Mouse (Mus musculus) ovary, postnatal 36 days (tissue): ENCODE results near the gene Hddc2.
A peak's percentile ranks its signal among the peaks of the same experiment; 100 is the strongest.

Source experiments
- DNase-seq: peaks from one replicate; pipeline ENCODE4 v3.0.0; 2022; ENCODE audit warnings: low spot score, mixed read lengths

Hddc2 gene

DNA sequence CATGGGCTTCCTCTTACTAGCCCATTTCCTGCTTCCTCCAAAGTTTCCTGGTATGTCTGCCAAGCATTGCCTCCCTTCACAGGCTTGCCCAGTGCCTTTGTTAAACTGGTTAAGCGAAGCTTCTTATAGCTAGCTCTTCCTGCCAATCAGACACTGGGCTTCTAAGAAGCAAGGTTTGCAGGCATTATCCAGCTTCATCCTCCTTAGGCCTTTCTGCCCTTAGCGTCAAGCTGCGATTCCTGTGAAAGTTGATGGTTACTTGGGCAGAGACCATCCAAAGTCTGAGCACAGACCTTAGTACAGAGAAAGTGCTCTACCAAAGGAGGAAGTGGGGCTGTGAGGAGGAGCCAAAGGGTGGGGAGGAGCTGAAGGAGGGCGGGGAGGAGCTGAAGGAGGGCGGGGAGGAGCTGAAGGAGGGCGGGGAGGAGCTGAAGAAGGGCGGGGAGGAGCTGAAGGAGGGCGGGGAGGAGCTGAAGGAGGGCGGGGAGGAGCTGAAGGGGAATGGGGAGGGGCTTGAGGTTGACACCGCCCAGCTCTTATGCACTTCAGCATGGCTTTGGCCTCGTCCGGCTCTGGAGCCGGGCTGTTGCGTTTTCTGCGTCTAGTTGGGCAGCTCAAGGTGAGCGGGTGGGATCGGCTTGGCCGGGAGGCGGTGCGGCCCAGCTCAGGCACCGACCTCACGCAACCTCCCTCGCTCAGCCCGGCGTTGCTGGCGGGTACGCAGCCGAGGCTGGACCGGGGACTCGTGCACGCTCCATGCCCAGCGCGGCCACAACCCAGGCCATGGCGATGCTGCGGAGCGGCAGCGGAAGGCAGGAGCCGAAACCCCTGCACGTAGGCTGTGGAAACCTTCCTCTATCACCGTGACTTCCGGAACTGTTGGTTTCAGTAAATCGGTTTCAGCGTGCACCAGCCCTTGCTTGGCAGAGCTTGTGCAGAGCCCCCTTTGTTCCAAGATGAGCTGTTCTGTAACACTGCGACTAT is at the start of gene Hddc2:
Gene Hddc2 (plus strand): TSS at position 519 of the 984 bp plus-strand sequence.
- peak; percentile 80 for DNase-seq

DNA sequence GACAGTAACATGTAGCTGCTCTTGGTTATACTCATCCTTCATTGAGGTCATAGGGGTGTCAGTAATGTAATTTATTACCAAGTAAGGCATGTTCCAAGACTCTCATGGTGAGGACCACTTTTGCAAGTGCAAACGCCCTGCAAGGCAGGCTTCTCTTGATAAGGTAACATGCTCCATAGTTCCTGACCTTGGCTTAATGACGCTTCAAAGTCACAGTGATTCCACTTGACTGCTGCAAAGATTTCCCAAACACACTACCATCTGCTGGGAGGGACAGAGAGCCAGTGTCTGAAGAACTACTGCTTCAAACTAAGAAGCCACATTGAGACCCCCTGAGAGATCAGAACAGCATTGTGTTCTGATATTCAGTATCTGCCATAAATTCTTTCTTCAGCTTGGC is 40.4 kb upstream of the Hddc2 start:
- no peak for DNase-seq

DNA sequence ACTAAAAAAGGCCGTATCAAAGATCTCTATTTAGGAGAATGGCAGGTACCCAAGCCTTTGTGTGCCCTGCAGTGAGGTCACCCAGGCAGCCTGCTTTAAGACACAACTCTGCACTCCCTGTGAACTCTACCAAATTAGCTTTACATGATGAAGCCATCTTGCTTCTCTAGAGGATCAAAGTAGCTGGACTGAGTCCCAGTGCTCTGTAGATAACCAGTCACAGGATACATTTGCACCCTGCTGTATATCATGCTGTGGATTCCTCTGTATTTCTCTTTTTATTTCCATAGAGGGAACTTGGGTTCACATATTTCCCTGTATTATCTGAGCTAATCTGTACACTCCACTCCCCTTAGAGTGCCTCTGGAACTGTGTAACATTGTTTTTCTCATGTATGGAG is 40.0 kb upstream of the Hddc2 start:
- no peak for DNase-seq

DNA sequence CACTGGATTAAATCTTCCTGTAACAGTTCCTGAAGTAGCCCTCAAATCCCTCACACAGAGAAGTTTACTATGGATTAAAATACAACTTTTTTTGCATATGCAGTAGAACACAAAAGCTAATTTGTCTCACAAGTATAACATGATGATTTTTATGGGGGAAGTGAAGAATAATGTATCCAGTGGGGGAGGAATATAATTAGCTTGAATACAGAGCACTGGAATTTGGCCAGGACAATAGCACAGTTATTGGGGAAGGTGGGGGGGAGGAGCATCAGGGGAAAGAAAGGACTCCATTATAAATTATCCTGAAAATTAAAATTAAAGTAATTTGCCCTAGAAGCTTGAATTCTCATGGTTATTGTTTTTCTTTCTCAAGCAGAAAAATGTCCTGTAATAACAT is 25.4 kb upstream of the Hddc2 start:
- DNase-seq = no peak

DNA sequence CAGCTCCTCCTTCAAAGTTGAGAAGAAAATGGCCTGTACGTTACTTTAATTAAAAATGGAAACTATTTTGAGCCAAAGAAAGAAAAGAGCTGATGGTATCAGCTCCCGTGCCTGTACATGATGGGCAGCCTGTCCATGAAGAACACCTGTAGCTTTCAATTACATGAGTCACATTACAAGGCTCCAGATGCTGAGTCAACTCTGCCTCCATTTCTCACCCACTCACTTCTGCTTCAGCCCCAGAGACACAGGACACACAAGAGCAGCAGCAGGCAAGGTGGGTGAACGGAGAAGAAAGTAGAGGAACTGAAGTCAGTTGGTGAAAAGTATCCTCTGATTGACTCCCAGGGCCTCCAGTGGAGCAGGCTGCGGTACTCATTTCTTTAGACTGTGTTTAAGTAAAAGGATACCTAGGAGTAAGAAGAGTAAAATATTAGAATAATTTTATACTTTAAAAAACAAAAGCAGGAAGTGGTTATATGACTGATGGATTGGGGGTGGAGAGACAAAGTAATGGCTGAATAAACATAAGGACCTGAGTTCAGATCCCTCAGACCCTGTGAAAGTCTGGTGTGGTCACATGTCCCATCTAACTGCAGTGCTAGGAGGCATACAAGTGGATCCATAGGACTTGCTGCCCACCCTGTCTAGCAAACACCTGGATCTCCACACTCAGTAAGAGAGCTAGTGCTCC is 24.3 kb upstream of the Hddc2 start:
- no peak for DNase-seq

DNA sequence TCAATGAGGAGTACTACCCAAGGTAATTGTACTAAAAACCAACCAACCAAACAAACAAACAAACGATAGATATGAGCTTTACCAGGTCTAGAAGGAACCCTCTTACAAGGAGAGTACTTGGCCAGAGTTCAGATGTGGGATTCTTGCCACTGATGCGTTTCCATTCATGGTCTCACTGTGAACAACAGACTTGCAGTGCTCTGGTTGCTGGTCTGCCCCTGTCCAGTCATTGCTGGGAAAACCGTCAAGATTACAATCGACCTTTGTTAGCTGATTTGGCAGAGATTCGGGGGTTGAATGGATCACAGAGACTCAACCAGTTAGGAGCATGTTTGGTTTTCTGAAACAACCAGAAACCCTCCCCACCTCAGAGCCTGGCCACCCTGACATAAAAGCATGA is 17.5 kb upstream of the Hddc2 start:
- DNase-seq = no peak

DNA sequence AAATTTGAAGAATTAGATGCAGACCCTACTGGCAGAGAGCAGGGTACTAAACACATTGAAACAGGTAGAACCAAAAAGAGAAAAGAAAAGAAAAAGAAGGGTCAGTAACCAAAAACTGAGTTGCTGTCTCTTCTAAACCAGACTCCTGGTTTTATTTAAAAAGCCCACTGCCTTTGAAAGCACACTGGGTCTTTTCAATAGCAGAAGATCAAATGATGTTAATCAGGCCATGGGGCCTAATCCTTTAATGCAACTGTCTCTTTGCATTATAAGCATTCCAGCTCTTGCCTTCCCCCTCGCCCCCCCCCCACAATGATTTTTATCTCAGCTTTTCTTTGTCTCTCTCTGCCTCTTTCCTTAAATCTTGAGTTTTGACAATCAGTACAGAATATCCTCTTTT is 16.7 kb upstream of the Hddc2 start:
- no peak for DNase-seq

DNA sequence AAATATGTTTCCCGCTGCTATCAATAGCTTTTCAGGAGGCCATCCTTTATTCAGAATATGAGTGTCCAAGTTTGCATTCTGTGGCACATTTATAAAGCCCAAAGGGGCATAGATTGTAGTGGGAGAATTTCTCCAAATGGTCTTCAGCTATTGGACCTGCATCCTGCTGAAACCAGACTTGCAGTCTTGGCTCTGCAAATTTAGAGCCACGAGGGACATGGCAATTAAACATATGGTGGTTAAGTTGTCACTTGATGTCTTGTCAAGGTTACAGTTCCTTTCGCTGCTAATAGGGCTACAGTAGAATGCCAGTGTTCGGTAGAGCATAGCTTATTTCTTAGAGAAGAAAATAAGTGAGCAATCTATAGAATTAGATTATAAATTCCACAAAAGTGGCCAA is 16.1 kb upstream of the Hddc2 start:
- no peak for DNase-seq

DNA sequence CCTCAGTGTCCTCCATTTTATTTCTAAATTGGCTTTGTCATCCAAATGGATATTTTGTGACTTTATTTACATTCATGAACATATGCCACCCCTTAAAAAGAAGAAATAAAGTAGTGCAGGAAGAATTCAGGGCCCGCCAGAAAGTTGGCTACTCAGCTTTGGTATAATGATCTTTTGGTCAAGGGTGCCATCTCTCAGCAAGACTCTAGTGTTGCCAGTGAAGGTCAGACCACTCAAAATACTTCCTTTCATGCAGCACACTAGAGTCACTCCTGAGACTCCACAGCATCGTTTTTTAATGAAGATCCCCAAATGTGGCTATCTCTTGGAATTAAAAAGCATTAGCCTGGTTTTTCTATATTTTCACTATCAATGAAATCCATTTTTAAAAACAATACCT is 14.9 kb upstream of the Hddc2 start:
- DNase-seq = no peak

DNA sequence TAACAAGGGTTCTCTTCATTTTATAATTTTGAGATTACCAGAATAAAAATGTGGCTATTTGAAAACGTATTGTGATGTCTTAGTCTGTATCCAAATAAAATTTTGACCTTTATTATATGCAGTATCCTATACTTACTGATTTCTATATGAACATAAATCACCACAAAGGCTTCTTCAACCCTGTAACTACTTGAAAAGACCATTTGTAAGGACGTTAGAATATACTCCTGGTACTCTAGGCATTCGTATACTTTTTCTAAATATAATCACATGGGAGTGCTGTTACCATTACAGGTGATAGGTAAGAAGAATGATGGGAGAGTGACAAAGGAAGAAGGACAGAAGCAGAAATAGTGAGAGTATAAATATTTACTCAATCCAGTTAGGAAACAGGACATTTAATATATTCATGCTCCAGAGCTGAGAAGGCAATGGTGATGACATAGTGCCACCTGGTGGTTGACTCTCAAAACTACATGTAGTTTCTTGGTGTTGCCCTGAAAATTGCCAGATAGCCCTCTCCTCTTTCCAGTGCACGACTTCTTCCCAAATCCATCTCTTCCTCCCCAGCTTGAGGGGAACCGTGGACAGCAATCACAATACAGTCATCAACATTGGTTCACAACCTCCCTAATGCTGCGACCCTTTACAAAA is 14.1 kb upstream of the Hddc2 start:
- peak; percentile 16 for DNase-seq

DNA sequence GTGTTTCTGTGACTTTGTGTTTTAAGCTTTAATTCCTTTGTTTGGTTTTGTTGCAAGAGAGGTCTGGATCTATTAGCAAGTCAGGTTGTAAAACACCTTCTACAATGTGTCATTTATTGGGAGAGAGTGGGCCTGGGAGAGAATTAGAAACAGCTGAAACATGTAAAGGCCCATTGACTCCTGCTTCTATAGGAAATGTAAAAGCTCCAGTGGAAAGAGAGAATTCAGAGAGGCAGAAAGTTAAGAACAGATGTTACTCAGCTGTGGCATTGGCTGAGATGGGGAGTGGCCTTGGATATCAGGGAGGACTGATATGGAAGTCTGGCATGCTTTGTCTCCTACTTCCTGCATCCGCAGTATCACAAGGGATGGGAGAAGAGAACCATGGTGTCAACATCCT is 12.9 kb upstream of the Hddc2 start:
- DNase-seq = no peak

DNA sequence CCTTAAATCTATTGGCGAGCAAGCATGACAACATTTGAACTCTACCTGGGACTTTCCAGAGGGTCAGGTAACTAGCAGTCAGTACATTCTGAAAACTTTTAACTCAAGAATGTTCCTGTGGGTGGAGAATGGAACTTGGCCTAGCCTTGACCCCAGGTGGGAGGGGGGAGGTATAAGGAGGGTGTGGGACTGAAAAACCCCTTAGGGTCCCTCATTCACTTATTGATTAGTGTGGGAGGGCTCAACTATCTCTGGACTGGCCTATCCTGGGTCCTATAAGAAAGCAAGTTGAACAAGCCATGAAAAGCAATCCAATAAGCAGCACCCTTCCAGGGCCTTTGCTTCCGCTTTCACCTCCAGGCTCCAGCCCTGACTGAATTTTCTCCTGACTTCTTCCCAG is 9.7 kb upstream of the Hddc2 start:
- DNase-seq = no peak

DNA sequence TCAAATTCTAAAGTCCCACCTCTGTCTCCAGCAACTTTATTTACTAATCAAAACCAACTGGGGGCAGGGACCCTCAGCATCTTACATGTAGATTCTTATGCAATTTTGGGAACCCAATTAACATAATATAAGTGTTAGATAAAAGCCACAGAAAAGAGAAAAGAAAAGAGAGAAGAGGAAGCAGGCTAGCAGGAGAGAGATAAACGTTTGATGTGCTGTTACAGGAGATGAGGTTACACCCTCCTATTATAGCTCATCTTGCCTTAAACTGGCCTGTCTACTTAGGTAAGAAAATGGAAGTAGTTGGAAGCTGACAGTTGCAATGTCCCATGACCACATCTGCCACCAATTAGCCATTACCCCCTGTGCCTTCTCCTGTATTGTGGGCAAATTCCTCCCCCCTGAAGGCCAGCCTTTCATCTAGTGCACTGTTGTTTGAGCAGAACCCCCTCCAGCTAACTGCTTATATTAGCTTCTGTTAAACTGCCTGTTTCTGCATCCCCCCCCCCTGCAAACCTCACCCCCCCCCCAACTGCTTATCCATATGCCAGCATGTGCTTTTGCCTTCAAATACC is 6.1 kb upstream of the Hddc2 start:
- no peak for DNase-seq

DNA sequence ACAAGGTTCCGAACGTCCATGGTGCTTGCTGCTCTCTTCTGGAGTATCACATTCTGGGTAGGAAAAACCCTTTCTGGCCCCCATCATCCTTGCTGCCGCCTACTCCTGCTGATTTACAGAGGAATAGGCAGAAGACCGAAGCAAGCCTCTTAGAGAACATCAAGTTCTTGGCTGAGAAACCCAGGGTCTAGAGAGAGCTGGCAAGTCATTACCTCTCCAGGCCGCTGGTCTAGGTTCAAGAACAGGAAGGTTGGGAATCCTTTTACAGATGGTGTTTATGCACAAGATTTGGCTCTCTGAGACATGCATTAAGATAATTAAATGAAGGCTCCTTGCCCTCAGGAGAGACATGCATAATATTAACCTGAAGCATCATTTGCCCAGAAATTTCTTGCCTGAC is 5.3 kb downstream of the Hddc2 start:
- no peak for DNase-seq

DNA sequence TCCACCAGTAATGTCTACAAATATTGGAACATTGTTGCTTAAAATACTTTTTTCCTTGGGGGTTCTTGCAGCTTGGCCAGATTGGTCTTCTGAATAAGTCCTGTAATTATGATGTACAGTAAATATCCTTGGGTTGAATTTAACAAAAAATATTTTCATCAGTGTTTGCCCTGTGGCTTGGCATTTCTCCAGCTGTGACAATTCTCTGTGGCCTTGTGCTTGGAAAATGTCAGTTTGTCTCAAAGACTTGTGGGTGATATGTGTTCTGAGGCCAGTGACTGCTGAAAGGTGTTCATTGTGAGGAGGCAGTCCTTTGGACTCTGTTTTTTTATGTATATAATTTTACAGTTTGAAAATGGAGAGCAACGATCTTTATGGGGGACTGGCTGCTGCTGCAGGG is 16.3 kb downstream of the Hddc2 start:
- peak; percentile 26 for DNase-seq

DNA sequence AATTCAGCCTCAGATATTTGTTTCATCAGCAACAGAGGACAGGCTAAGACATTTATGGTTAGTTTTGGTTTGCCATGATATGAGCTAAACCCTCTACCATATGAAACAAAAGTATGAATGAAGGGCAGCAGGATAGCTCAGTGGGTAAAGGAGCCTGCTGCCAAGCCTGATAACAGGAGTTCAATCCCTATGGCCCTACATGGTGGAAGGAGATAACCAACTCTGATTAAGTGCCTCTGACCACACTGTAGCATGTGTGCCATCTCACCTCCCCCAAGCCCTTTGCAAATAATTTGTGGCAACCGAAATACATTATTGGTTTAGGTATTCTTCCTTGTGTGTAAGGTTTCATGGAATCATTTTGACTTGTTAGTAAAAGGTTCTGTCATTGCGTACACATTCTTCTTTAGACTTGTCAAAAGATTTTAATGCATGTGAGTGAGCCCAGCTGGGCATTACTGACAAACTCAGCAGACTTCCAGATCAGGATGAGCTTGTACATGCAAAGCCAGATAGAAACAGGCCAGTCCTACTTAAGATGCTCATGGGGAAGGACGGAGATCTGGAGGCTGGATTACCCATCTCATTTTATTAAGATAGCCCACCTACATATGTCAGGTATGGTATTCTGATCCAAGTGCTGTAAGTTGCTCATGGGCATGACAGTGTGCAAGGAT is 17.2 kb downstream of the Hddc2 start:
- DNase-seq = no peak

DNA sequence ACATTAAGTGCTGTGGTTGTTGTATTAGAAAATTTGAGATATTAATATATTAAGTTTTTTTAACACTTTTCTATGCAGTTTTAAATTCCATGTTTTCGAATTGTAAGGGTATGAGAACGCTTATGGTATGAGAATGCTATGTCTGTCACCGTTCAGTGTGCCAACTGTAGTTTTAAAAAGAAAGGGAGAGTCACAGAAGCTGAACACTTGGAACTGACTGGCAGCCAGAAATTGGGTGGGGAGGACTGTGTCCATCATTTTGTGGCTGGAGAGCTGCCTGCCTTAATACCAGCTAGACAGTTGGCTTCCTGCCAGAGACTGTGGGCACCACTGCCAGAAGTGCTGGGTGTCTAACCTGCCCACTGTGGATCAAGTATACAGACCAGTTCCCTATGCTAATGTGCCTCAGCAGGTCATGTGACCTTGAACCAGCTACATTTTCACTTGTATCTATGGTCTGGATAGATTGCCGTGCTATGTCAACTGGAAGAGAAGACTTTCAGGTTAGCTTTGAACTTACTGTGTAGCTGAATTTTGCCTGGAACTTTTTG is 18.1 kb downstream of the Hddc2 start:
- peak; percentile 48 for DNase-seq

DNA sequence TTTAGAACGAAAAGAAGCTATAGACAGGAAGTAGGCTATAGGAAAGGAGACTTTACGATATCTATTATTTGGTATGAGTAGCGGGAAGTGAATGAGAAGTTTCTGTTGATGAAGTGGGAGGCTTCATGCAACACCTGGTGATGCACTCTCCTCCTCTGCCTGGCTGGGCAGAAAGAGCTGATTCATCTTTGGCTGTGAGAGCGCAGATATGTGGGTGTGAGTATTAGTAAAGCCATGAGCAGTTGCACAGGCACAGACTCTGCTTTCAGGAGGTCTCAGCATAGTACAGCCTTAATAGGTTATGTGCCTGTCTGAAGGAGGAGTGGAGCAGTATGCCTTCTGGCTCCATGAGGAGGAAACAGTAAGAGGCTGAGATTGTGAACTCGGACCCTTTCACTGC is 23.2 kb downstream of the Hddc2 start:
- no peak for DNase-seq

DNA sequence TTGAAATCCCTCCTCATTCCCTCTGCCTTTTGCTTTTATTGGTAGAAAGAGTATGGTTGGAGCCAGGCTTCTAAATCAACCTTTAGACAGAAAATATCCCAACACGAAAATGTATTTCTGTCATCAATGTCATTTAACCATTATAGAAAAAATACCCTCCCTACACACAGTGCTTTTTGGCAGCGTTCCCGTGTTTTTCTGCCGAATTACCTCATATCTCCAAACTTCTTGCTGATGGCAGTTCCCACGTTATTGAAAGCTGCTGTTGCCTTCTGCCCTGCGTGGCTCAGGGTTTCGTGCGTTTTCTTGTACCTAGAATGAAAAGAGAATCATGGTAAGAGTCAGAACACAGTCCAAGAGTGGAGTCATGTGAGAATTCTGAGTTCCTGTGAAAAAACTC is 33.2 kb downstream of the Hddc2 start:
- no peak for DNase-seq

DNA sequence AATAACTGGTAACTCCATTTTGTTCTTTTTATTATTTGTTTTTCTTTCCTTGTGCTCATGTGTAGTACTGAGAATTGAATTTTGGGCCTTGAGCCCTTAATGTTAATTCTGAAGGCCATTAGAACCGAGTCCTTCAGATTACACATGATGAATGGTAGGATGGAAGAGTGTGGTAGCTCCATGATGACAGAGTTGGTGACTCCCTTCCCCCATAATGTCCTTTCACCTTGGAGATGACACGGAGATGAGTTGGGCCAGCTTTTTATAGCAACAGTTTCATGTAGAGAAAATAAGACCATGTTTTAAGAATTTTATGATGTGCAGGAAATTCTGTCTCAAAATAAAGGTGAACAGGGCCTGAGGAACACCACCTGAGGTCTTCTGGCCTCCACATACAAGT is 37.9 kb downstream of the Hddc2 start:
- no peak for DNase-seq

DNA sequence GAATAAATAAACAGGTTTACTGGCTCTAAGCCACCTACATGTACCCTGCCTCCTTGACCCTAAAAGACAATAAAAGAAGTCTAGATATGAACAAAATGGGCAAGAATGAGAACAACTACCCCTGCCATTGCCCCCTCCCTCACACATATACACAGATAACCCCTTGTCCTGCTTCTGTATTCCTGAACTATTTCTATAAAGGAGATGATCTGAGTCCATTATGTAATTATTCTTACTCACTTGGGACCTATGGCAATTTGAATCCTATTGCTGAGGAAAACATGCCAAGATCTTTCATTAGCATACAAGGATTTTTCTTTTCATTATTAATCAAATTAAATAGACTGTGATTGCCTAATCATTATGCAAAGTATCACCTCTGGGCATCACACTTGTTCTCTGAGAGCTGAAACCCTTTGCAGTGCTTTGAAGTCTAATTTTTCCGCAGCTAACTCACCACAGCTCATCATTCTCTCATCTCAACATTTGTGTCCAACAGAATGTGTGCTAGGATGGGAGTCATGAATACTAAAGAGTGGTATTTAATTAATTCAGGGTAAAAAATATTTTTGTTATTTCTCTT is 39.8 kb downstream of the Hddc2 start:
- no peak for DNase-seq
